Mouse (Mus musculus): Measurements from ENCODE around the gene Cnih4.

Gene Cnih4

DNA sequence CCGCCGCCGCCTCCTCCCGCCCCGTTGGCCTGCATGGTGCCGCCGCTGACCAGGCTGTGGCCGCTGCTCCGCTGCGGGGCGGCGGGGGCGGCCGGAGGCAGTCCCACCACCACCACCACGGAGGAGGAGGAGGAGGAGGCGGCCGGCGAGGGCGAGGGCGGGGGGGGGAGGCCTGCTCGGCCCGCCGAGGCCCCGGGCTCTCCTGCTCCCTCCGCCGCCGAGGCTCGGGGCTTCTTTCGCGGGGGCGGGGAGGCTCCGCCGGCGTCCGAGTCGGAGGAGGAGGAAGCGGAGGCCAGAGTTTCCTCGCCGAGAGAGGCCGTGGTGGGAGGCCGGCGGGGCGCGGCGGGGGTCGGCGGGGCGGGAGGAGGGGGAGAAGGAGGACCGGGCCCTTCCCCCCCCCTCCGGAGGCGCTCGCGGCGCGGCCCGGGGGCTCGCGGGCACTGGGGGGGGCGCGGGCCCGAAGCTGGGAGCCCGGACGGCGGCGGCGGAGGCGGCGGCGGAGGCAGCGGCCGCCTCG lies 67.0 kb downstream of the Cnih4 start:
- DNase-seq (ENCODE audit: low spot score) = no peak

DNA sequence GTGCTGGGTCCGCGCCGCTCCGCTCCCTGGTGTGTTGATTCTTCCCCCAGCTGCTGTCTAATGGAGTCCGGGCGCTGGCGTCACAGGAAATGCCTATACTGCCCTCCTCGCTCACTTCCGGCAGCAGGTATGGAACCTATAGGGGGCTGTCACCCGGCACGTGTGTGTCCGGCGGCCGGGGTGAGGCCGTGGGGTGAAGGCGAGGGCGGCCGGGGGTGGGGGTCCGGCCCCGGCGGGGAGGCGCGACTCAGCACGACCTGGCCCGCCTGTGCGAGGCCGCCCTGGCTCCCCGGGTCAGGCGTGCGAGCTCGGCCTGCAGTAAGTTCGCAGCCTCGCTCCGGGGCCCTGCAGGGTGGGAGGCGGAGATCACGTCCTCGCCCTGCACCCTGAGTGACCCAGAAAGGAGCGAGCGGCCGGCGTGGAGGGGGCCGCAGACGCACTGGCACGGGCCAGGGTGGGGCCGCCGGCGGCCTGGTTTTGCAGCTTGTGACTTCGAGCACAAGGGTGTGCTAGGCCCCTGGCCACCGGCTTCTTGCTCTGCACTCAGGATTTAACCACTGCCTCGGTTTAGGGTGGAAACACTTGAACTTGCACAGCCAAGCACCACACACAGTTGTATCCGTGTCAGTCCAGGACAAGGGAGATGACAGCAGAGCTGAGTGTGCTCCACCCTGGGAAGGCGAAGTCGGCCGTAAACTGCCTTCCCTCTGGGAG lies 67.6 kb downstream of the Cnih4 start, which contains the start of gene Wdr26:
Wdr26 (minus strand) TSS at position 82 of the 714 bp plus-strand sequence.
- peak; percentile 80 for DNase-seq (ENCODE audit: low spot score)

- no peak for DNase-seq (ENCODE audit: low spot score)
Observed at GRCm38 (mm10) chr1:181214296-181215035, 70.0 kb downstream of the Cnih4 start.

DNA sequence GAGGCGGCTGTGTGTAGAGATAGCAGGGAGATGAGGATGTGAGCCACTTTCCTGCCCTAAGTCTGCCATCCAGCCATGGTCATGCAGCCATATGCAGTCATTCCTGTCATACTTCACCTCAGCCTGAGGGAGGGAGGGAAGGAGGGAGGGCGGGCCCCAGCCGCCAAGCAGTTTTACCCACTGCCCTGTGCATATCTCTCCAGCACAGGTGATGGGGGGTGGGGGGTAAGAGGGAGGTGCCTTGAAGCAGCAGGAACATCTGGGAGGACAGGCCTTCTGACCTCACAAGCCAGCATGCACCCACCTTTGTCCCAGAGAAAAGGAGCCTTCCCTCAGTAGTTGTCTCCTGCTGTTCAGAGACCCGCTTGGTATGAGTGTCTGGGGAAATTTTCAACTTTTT lies 71.8 kb downstream of the Cnih4 start:
- DNase-seq (ENCODE audit: low spot score) = no peak

Measured in ovary, postnatal 36 days (tissue).